Mouse (Mus musculus) ES-CJ7 (cell line): ENCODE measurements around the gene Cacna1a.

Experiments
- DNase-seq: peaks from one replicate; pipeline ENCODE4 v3.0.0; 2011; ENCODE audit warnings: low read depth, low spot score

Cacna1a gene

DNA sequence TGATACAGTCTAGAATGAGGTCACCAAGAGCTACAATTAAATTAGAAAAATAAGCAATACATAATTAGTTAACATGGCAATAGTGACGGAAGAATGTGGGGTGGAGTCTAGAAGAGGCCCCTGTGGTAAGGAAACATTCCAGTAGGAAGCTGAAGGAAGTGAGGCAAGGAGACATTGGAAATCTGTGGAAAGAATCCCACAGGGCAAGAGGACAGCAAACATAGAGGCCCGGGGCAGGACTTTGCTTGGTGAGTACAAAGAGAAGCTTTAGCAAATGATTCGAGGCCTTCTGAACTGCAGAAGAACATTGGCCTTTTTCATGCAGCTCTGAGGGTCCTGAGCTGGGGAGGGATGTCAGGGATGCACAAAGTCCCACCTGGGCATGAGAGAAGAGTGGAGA, at the start of gene Cacna1a:
Gene Cacna1a (plus strand): TSS at position 166 of the 400 bp plus-strand sequence.
- no peak for DNase-seq

DNA sequence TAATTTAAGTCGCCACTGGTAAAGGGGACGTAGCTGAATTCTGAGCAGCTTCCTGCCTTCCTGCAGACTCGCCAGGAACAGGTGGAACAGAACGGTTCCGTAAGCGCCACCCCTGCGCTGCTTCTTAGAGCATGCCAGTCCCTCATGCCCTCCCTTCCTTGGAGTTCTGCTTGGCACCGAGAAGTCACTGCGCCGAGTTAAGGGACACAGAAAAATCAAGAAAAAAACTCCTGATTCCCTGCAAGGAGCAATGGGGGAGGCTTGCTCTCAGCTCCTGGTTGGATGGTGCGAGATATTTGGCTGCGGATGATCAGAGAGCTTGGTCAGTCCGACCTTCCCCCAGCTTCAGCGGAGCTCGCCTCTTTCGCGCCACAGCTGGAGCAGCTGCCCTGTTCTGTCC, 49.7 kb upstream of the Cacna1a start:
- DNase-seq = no peak

DNA sequence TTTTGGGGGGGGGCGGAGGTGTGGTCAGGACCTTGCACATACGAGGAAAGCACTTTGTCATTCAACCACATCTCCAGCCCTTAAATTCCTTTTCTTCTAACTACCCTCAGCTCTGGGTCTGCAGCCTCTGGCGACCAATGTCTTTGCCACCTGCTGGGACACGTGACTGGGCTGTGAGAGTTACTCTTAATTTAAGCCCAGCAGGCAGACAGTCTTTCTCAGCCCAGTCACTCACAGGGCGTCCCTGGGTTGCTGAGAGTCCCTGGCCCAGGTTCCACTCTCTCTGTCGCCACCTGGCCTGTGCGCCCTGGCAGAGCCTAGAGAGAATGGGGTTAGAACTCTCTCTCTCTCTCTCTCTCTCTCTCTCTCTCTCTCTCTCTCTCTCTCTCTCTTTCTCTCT, 48.9 kb upstream of the Cacna1a start:
- DNase-seq = peak; percentile 70

DNA sequence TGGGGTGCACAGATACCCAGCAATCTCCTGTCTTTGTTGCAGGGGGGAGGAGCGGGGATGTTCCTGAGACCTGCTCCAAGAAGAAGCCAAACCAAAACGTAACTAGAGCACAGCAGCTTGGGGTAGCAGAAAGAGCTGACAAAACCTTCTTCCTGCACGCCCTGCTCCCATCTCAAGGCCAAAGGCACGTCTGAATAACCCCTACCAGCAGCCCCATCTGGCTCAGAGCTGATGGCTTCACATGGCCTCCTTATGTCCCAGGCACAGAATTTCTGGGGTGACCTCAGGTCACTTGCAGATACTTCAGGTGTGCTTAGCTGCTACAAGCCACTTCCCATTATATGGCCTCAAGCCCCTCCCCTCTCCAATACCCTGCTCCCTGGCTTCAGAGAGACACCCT, 48.4 kb upstream of the Cacna1a start:
- no peak for DNase-seq

DNA sequence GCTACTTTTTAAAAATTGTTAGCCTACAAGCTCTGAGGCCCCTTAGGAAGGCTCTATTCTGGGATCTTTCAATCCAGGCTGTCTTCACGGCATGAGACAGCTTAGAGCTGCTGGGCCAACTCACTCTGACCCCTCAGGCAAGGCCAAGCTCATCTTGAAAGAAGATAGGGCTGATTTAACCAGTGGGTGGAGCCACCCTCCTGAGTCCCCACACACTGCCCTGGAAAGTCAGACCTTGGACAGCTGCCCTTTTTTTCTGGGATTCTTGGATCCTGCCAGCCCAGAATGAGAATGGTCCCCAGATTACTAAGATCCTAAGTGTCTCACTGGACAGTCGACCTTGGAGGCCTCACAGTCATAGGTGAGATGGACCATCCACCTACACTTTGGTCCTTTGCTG, 47.6 kb upstream of the Cacna1a start:
- DNase-seq = no peak

DNA sequence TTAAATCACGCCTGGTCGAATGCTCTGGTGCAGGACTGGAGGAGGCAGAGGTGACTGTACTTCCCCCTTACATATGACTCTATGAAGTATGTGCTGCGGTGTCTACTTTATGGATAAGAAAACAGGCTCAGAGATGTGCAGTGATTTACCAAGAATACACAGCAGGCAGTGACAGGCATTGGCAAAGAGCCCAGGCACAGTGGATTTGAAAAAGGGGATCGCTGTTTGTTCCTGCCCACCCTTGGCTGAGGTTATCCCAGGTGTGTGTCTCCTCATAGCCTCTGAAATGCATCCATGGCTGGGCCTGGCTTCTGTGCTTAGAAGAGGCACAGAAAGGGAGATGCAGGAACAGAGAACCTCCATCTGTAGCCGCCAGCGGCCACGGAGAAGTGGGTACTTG, 42.7 kb upstream of the Cacna1a start:
- DNase-seq = no peak

DNA sequence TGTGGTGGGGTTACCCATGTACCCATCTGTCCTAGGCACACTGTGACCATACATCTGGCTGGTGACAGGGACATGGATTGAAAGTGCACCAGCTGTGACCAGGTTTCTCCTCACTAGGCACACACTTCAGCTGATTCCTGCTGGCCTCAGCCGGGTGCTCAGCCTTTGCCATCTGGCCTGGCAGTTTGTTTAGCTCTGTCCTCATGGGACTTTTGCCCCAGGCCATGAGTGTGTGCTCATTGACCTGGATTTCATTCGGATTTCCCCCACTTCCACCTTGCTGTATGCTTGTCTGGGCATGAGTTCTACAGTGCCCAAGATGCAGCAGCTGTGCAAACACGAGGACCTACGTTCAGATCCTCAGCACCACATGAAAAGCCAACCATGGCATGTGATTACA, 41.8 kb upstream of the Cacna1a start:
- DNase-seq = no peak

DNA sequence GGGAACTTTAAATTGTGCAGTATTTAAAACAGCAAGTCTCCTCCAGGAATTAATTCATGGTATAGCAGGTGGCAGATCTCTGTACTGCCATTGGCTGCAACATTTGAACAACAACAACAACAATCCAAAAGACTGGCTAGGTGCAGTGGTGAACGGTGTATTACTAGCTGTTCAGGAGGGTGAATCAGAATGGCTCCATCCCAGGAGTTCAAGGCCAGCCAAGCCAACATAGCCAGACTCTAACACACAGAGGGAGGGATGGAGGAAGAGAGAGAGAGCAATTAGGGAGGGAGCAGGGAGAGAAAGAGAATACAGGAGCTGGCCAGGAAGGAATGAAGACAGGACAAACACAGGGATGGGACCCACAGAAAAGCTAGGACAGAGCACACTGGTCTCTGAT, 38.7 kb upstream of the Cacna1a start:
- no peak for DNase-seq

DNA sequence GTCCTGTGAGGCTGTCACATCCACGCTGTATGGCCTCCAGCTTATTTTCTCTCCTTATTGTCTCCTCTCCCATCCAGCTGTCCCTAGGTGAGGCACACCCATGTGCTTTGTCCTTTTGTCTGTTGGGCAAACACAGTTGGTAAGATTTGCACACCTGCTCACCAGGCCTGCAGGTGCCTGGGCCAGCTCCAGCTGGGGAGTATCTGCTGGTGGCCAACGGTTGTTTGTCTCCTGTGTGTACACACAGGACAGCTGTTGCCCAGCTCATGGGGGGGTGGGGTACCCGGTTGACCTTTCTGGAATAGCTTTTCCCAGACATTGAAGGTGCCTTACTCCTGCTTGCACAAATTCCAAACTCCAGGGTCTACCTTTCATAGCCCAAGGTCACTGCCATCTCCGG, 37.3 kb upstream of the Cacna1a start:
- DNase-seq = peak; percentile 28

DNA sequence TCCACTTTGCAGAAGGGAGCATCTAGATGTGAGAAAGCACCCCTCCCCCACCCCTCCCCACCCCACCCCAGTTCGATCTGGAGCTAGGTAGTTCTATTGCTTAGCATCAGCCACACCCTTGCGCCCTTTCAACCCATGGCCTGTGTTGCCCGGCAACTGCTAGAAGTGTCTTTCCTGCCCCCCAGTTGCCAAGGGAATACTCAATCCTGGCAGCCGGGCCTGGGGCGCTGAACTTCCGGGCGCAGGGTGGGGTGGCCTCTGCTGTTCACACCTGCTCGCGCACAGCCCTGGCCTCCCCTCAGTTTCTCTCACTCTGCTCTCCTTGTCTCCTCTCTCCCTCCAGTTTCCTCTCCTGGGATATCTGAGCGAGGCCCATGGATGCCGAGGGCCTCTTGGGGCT, 31.8 kb upstream of the Cacna1a start:
- peak; percentile 94 for DNase-seq

DNA sequence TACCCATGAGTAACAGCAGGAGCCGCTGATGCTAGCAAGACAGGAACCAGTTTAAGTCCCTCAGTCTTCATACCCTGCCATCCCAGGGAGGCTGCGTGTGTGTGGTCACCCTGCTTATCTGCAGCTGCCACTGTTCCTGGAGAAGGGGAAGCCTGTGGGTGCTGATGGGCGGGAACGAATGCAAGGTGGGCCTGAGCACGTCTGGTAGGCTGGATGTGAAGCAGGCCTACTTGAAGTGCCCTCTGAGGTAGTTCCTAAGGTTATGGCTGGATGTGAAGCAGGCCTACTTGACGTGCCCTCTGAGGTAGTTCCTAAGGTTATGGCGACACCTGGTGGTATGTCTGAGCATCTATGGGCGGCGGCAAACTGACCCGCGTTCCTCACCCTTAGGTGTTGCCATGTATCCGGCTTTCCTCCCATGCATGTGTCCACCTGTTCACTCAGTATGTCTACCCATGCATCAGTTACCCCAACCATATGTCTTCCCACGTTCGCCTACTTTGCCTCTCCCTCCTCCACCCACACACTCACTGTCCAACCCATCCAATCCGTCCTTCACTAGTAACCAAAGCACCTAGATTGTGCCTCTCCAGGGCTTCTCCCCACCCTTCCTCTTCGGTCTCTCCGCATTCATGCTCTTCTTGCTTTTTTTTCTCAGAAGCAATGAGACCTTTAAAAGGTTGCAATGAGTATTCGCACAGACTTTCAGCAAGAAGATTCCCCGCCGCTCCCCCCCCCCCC, 30.4 kb upstream of the Cacna1a start:
- DNase-seq = peak; percentile 91

DNA sequence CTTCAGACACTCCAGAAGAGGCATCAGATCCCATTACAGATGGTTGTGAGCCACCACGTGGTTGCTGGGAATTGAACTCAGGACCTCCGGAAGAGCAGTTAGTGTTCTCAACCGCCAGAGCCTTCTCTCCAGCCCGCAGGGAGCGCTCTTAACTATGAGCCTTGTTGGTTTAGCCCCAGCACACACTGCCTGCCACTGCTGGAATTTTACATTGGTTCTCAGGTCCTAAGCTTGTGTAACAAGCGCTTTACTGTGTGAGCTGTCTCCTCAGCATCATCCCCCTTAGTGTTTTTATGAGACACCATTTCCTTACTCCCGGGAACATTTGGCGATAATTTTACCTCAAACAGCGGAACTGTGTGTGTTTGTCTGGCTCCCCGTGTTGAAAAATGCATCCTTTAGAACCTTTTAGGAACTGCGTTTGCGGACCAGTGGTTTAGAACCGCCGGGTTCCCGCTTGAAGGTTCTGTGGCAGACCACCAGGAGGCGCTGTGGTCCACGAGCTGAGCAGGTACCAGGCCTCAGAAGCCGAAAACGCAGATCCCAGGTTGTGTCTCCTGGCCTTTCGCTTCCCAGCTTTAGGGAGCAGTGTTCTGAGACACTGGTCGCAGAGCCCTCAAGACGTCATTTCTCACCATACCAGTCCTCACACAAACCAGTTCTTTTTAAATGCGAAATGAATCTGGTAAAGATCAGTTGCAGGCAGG, 24.7 kb upstream of the Cacna1a start:
- peak; percentile 94 for DNase-seq

DNA sequence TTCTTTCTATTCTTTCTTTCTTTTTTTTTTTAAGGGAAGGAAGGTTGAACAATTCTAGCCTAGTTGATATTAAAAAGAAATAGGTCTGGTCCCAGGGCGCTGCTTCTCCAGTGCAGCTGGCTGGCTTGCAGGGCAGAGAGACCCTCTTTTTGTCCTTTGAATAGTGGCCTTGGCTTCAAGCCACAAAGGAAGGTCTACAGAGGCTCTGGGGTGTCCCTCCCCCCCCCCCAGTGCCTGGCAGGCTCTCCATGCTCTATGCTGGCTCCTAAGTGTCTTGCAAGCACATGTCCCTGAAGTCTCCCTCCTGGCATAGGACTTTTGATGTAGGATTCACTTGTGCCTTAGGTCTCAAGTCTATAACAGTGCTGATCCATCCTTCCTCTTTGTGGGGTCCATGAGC, 23.0 kb upstream of the Cacna1a start:
- no peak for DNase-seq

DNA sequence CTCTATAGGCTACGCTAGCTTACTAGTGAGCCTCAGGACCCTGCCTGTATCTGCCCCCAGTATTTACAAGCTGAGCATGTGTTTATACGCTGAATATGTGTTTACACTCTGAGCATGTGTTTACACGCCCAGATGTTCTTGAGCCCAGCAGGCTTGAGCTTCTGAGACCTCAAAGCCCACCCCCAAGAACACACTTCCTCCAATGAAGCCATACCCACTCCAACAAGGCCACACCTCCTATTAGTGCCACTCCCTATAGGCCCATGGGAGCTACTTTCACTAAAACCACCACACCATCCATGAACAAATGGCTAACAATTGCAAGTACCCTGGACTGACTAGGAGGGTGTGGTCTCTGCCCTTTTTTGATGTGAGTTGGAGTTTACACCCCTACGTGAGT, 17.3 kb upstream of the Cacna1a start:
- no peak for DNase-seq

DNA sequence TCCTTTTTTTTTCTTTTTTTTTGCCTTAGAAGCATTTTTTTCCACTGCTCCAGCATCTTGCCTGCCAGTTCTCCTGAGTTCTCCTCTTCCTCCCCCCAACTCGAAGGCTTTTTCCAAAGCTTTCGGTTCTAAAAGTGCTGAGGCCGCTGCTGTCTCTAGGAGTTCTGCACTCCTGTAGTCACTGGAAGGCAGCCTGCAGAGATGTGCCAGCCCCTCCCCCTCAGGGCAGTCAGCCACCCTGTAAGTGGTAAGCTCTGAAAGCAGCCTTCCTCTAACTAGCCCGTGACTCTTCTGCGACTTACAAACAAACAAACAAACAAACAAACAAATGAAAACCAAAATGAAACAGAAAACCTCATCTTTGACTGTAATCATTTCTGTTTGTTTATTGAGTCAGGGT, 13.2 kb upstream of the Cacna1a start:
- DNase-seq = no peak

DNA sequence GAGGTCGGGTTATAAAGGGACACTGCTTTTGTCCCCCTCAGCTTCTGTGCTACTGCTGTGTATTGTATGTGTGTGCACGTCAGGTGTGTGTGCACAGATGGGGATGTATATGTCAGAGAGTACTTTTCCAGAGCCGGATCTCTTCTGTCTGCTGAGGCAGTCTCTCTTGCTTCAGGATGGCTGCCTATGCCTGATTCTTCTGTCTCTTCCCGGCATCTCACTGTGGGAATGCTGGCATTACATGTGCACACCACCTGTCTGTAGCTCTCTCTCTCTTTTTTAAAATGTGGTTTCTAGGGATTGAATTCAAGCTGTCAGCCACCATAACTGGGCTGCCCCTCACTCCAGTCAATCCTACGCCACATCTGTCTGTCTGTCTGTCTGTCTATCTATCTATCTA, 12.4 kb upstream of the Cacna1a start:
- DNase-seq = no peak

DNA sequence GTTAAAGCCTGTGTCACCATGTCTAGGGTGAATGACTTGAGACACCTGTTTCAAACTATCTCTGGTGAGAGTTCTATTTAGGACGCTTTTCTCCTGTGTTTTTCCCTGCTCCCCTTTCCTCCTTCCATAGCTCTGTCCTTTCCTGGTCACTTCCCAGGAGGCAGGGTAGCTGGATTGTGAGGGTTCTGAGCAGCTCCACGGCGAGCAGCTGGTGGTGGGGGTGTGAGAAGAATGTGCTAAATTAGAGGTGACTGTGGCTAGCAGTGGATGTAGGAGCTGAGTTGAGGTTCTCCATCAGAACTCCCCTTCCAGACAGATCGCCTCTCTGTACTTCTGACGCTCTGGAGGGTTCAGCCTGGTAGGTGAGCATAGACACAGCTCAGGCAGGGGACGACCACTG, 11.7 kb upstream of the Cacna1a start:
- DNase-seq = no peak

DNA sequence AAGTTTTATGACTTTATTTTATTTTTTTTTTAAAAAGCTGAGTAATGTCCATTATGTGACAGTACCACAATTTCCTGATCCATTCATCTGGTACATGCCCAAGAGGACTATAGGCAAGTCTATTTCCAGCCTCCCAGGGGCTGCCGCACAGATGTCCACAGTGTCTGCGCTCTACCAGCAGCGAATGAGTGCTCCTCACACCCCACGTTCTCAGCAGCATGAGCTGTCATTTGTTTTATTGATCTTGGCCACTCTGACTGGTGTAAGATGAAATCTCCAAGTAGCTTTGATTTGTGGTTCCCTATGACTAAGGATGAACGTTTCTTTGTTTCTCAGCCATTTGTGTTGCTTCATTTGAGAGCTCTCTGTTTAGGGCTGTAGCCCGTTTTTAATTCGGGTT, 6.6 kb upstream of the Cacna1a start:
- no peak for DNase-seq

DNA sequence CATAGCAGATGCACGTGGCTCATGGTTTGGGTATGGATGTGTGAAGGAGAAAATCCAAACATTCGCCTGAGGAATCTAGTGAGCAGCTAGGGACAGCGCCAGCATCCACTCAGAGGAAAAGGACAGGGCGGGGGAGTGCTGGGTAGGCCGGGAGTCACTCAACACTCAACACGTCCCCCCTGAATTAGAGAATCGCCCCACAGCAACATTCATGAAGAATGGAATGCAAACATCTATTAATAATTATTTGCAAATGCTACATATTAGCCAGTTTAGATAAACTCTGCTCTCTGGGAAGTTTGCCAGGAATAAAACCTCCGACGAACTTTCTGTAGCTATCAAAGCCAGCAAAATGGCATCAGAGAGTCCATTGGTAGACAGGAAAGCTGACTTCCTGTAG, 533 bp downstream of the Cacna1a start:
- no peak for DNase-seq

DNA sequence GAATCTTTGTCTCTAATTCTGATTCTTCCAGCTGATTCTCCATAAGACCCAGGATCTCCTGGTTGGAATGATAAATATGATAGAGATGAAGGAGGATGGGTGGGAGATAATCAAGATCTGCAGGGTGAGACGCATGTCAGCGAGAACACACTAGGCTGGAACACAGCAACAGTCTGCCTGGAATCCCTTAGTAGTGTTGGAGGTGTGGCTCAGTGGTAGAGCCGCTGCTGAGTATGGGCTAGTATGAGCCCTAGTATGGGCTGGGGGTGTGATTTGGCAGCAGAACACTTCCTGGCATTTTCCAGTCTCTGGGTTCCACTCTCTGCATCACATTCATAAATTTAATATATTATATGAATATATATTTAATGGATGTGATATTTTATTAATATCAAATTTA, 933 bp downstream of the Cacna1a start:
- DNase-seq = no peak

DNA sequence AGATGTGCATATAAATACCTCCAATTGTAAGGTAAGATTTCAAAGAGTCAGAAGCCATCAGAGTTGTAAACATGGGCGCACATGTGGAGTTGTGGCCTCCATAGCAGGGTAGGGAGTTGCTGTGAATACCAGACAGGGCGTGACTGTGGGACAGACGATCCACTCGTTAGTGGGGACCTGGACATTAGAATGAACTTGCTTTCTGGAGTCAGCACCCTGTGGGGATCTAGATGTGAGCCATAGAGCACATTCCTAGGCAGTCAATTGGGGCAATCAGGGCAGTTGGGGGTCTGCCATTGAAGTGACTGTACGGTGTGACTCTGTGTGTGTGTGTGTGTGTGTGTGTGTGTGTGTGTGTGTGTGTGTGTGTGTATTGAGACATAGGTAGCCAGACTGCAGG, 3.4 kb downstream of the Cacna1a start:
- peak; percentile 79 for DNase-seq

DNA sequence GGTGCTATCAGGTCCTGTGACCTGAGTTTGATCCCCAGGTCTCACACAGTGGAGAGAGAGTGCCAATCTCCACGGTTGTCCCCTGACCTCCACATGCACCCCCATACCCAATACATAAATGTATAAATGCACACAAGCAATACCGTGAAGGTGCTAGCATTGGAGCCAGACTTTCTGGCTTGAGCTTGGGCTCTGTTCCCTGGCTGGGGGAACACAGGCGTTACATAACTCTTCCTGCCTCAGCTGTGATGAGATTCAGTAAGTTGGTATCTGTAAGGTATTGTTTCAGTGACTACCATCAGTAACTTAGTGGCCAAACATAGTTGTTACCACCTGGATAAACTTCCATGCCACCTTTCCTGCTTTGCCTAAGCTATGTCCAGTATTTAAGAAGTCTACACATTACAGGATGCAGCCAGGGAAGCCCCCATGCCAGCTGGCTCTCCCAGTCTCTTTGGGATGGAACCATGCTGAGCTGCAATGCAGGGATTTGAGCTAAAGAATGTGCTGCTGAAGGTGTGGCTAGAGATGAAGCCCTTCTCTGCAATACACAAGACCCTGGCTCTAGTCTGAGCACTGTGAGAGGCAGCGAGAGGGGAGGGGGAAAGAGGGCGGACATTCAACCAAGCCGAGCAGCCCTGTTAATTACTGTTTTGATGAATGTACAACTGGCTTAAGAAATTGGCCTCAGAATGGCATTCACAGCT, 7.7 kb downstream of the Cacna1a start:
- DNase-seq = peak; percentile 65
